Mouse (Mus musculus): ENCODE results near the gene H2-M2.

DNA sequence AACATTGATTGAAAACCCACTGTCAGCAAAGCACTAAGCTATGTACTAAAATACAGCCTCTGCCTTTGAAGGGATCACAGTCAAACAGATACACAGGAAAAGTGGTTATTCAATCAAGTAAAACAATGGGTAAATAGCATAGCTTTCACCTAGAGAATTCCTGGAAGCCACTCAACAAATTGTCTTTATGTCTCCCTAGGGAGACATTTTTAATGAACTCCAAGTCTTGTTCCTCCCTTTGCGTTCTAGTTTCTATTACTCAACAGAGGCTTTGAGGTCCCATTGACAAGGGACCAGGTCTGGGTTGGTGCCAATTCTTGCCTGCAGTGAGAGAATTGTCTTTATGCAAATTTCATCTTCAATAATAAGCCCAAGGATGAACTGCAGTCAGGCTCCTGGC lies 38.2 kb downstream of the H2-M2 start, which contains the start of gene Olfr108:
- TF ChIP-seq USF1 (IDR thresholded peaks at IDR 0.05; ENCODE audit: low read depth) (no peak), POLR2A (IDR thresholded peaks at IDR 0.05; ENCODE audit: insufficient read length, low read depth) (no peak), POLR2AphosphoS2 (IDR thresholded peaks at IDR 0.05; ENCODE audit: insufficient read length, low read depth) (no peak), CEBPB (IDR thresholded peaks at IDR 0.05; ENCODE audit: insufficient read depth, poor library complexity, severe bottlenecking) (no peak), MAX (IDR thresholded peaks at IDR 0.05; ENCODE audit: low read depth) (no peak)
